Mouse (Mus musculus): Measurements from ENCODE around the gene Ifna7. TPM values are rescaled to one million over a fixed set of nuclear protein-coding genes. Genes with fewer than 3 reads are reported as not detected.
A peak's percentile ranks its signal among the peaks of the same experiment; 100 is the strongest.

Ifna7 gene
- polyA plus RNA-seq, 1 experiment, result not detected

GRCm38 (mm10) chr4:88851026-88851763 is 35.2 kb downstream of the Ifna7 start:
- Histone ChIP-seq H3K4me1 (ENCODE audit: control insufficient read depth, insufficient read depth, low read length) (no peaks in the 10 kb centered on the region), H3K4me3 (ENCODE audit: insufficient read depth, low read length) (no peak overlapping the region), H3K27ac (ENCODE audit: insufficient read depth, low read depth, low read length) (no peak overlapping the region)
- TF ChIP-seq CTCF (IDR thresholded peaks at IDR 0.05; ENCODE audit: low read depth, low read length) (no peak), POLR2A (IDR thresholded peaks at IDR 0.05; ENCODE audit: borderline replicate concordance, low read depth, low read length) (no peak)

- Histone ChIP-seq H3K27ac (ENCODE audit: insufficient read depth, low read depth, low read length) (no peak overlapping the region), H3K4me1 (ENCODE audit: control insufficient read depth, insufficient read depth, low read length) (no peaks in the 10 kb centered on the region), H3K4me3 (ENCODE audit: insufficient read depth, low read length) (no peak overlapping the region)
- TF ChIP-seq POLR2A (IDR thresholded peaks at IDR 0.05; ENCODE audit: borderline replicate concordance, low read depth, low read length) (no peak), CTCF (IDR thresholded peaks at IDR 0.05; ENCODE audit: low read depth, low read length) (no peak)
These were observed 43.2 kb downstream of the Ifna7 start for GRCm38 (mm10) chr4:88859214-88859613.

- H3K27ac ChIP-seq (ENCODE audit: insufficient read depth, low read depth, low read length), result no peak overlapping the region
- no peak for TF ChIP-seq CTCF (IDR thresholded peaks at IDR 0.05; ENCODE audit: low read depth, low read length)
- no peak for TF ChIP-seq POLR2A (IDR thresholded peaks at IDR 0.05; ENCODE audit: borderline replicate concordance, low read depth, low read length)
- H3K4me1 ChIP-seq (ENCODE audit: control insufficient read depth, insufficient read depth, low read length), result peaks cover 7% of the 10 kb centered on the region
- H3K4me3 ChIP-seq (ENCODE audit: insufficient read depth, low read length), result no peak overlapping the region
These were observed 47.3 kb downstream of the Ifna7 start for GRCm38 (mm10) chr4:88863309-88863708.

DNA sequence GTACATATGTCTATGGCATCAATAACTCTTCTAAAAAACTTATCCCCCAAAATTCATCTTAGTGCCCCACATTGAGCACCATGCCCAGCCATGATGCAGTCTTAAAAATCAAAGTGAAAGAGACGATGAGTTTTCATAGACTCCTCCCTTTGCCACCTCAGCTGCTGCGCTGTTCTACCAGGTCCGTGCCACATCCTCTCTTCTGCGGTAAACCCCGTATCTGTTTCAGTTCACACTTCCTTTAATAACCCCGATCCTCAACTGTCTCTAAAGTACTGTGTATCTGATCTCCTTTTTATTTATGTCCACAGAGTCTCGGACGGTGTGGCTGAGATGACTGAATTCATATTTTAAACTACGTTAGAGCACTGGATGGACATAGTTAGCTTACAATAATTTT is 48.6 kb downstream of the Ifna7 start:
- no peak overlapping the region for H3K27ac ChIP-seq (ENCODE audit: insufficient read depth, low read depth, low read length)
- no peak for TF ChIP-seq CTCF (IDR thresholded peaks at IDR 0.05; ENCODE audit: low read depth, low read length)
- TF ChIP-seq POLR2A (IDR thresholded peaks at IDR 0.05; ENCODE audit: borderline replicate concordance, low read depth, low read length), result no peak
- peak overlapping the region; percentile 40 for H3K4me3 ChIP-seq (ENCODE audit: insufficient read depth, low read length)
- H3K4me1 ChIP-seq (ENCODE audit: control insufficient read depth, insufficient read depth, low read length), result peaks cover 7% of the 10 kb centered on the region

DNA sequence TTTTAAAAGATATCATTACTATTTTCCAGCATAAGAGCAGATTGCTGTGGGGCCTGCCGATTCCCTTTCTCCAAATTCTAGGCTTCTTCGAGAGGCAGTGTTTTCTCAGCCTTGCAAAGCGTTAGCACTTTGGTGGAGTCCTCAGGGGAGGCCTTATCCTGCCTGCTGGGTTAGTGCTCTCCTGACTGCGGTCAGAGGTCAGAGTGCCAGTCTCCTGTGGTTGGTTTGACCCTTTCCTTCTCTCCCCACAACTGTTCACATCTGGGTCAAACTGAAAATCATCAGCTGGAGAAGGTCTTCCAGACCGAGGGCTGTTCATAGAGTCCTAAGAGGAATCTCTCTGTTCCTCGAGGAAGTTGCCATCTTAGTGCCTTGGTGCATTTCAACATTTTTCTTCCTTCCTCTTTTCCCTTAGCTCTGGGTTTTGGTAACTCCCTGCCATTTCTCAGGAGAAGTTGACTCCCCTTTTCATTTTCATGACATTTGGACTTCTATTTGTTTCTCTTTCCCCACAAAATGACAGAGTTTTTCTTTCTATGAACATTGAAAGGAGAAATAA is 49.1 kb downstream of the Ifna7 start:
- TF ChIP-seq POLR2A (IDR thresholded peaks at IDR 0.05; ENCODE audit: borderline replicate concordance, low read depth, low read length), result no peak
- TF ChIP-seq CTCF (IDR thresholded peaks at IDR 0.05; ENCODE audit: low read depth, low read length), result no peak
- Histone ChIP-seq H3K4me3 (ENCODE audit: insufficient read depth, low read length) (peak overlapping the region; percentile 23), H3K27ac (ENCODE audit: insufficient read depth, low read depth, low read length) (no peak overlapping the region), H3K4me1 (ENCODE audit: control insufficient read depth, insufficient read depth, low read length) (peaks cover 7% of the 10 kb centered on the region)

Other genes starting within 250 kb of the Ifna7 start
- not detected in 2 replicates for gene Ifna14, start 244.4 kb upstream of the Ifna7 start, polyA plus RNA-seq (2012; ENCODE audit: insufficient read depth, insufficient read length, missing spikeins)
- gene Ifna9, start 223.8 kb upstream of the Ifna7 start, polyA plus RNA-seq (2012; ENCODE audit: insufficient read depth, insufficient read length, missing spikeins), result not detected in 2 replicates
- not detected in 2 replicates for gene Ifna12, start 212.9 kb upstream of the Ifna7 start, polyA plus RNA-seq (2012; ENCODE audit: insufficient read depth, insufficient read length, missing spikeins)
- gene C87499, start 181.8 kb upstream of the Ifna7 start, polyA plus RNA-seq (2012; ENCODE audit: insufficient read depth, insufficient read length, missing spikeins), result not detected in 2 replicates
- not detected in 2 replicates for gene Ifna13, start 171.8 kb upstream of the Ifna7 start, polyA plus RNA-seq (2012; ENCODE audit: insufficient read depth, insufficient read length, missing spikeins)
- gene Ifna16, start 139.3 kb upstream of the Ifna7 start, polyA plus RNA-seq (2012; ENCODE audit: insufficient read depth, insufficient read length, missing spikeins), result not detected in 2 replicates
- not detected in 2 replicates for gene Ifna2, start 132.3 kb upstream of the Ifna7 start, polyA plus RNA-seq (2012; ENCODE audit: insufficient read depth, insufficient read length, missing spikeins)
- not detected in 2 replicates for gene Ifnab, start 124.9 kb upstream of the Ifna7 start, polyA plus RNA-seq (2012; ENCODE audit: insufficient read depth, insufficient read length, missing spikeins)
- not detected in 2 replicates for gene Gm26566, start 94.4 kb upstream of the Ifna7 start, polyA plus RNA-seq (2012; ENCODE audit: insufficient read depth, insufficient read length, missing spikeins)
- gene Klhl9, start 93.8 kb upstream of the Ifna7 start, polyA plus RNA-seq (2012; ENCODE audit: insufficient read depth, insufficient read length, missing spikeins), result 60.5 and 64.8 TPM in 2 replicates
- gene Gm13271, start 61.4 kb upstream of the Ifna7 start, polyA plus RNA-seq (2012; ENCODE audit: insufficient read depth, insufficient read length, missing spikeins), result not detected in 2 replicates
- not detected in 2 replicates for gene Gm13283, start 56.1 kb upstream of the Ifna7 start, polyA plus RNA-seq (2012; ENCODE audit: insufficient read depth, insufficient read length, missing spikeins)
- not detected in 2 replicates for gene Gm13290, start 42.4 kb upstream of the Ifna7 start, polyA plus RNA-seq (2012; ENCODE audit: insufficient read depth, insufficient read length, missing spikeins)
- not detected in 2 replicates for gene Gm13289, start 39.3 kb upstream of the Ifna7 start, polyA plus RNA-seq (2012; ENCODE audit: insufficient read depth, insufficient read length, missing spikeins)
- gene Gm13272, start 36.4 kb upstream of the Ifna7 start, polyA plus RNA-seq (2012; ENCODE audit: insufficient read depth, insufficient read length, missing spikeins), result not detected in 2 replicates
- gene Ifnz, start 34.1 kb upstream of the Ifna7 start, polyA plus RNA-seq (2012; ENCODE audit: insufficient read depth, insufficient read length, missing spikeins), result not detected in 2 replicates
- not detected in 2 replicates for gene Gm13276, start 30.5 kb upstream of the Ifna7 start, polyA plus RNA-seq (2012; ENCODE audit: insufficient read depth, insufficient read length, missing spikeins)
- gene Gm13277, start 27.6 kb upstream of the Ifna7 start, polyA plus RNA-seq (2012; ENCODE audit: insufficient read depth, insufficient read length, missing spikeins), result not detected in 2 replicates
- gene Gm13278, start 24.7 kb upstream of the Ifna7 start, polyA plus RNA-seq (2012; ENCODE audit: insufficient read depth, insufficient read length, missing spikeins), result not detected in 2 replicates
- gene Gm13275, start 21.7 kb upstream of the Ifna7 start, polyA plus RNA-seq (2012; ENCODE audit: insufficient read depth, insufficient read length, missing spikeins), result not detected in 2 replicates
- gene Gm13279, start 18.8 kb upstream of the Ifna7 start, polyA plus RNA-seq (2012; ENCODE audit: insufficient read depth, insufficient read length, missing spikeins), result not detected in 2 replicates
- not detected in 2 replicates for gene Gm13285, start 16.6 kb upstream of the Ifna7 start, polyA plus RNA-seq (2012; ENCODE audit: insufficient read depth, insufficient read length, missing spikeins)
- not detected in 2 replicates for gene Gm13287, start 13.0 kb upstream of the Ifna7 start, polyA plus RNA-seq (2012; ENCODE audit: insufficient read depth, insufficient read length, missing spikeins)
- gene Gm13288, start 10.7 kb upstream of the Ifna7 start, polyA plus RNA-seq (2012; ENCODE audit: insufficient read depth, insufficient read length, missing spikeins), result not detected in 2 replicates
- gene Ifna11, start 3.7 kb downstream of the Ifna7 start, polyA plus RNA-seq (2012; ENCODE audit: insufficient read depth, insufficient read length, missing spikeins), result not detected in 2 replicates
- not detected in 2 replicates for gene Ifna6, start 11.2 kb downstream of the Ifna7 start, polyA plus RNA-seq (2012; ENCODE audit: insufficient read depth, insufficient read length, missing spikeins)
- gene Ifna5, start 19.3 kb downstream of the Ifna7 start, polyA plus RNA-seq (2012; ENCODE audit: insufficient read depth, insufficient read length, missing spikeins), result not detected in 2 replicates
- gene Ifna4, start 25.6 kb downstream of the Ifna7 start, polyA plus RNA-seq (2012; ENCODE audit: insufficient read depth, insufficient read length, missing spikeins), result not detected in 2 replicates
- gene Ifna1, start 33.9 kb downstream of the Ifna7 start, polyA plus RNA-seq (2012; ENCODE audit: insufficient read depth, insufficient read length, missing spikeins), result not detected in 2 replicates
- not detected in 2 replicates for gene Ifne, start 64.0 kb downstream of the Ifna7 start, polyA plus RNA-seq (2012; ENCODE audit: insufficient read depth, insufficient read length, missing spikeins)

Measured in bone marrow macrophage, adult 2 months (primary cell).